Mouse (Mus musculus): ENCODE results near the gene Ccl26.
"Not testable (repeated sequence)": the region's sequence is repeated elsewhere in the genome, so short reads cannot be mapped to it uniquely, and the experiment has no call there.

Ccl26 gene

DNA sequence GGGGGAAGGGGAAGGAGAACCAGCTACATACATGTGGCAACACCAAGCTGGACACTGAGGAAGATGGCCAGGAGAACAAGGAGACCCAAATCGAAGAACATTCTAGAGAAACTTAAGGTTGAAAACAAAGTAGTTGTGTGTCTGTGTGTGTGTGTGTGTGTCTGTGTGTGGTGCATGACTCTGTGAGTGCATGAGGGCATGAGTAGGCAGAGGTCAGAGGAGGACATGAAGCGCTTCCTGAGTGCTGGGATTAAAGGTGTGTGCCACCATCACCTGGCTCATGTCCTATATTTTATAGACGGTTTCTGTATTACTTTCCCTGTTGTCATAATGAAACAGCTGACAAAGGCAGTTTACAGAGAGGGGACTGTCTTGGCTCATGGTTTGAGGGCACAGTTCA, at the start of gene Ccl26:
Ccl26 (minus strand) TSS at position 101 of the 400 bp plus-strand sequence.
- no peak for DNase-seq (ENCODE audit: low spot score in 2 of 2)

DNA sequence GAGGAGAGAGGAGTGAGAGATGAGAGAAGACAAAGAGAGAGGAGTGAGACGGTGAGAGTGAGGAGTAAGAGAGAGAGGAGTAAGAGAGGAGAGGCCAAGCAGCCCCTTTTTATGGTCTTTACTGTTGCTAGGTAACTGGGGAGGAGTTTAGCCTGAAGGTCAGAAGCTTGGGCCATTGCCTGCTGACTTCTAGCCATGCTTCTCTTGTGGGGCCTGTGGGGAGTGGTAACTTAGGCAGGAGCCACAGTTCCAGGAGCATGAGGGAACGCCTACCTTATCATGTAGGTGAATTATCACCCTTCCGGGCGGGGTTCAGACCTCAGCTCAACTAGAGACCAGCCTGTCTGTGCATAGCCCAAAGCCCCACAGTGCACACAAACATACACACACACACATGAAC, 46.4 kb upstream of the Ccl26 start:
- no peak for DNase-seq (ENCODE audit: low spot score in 2 of 2)

DNA sequence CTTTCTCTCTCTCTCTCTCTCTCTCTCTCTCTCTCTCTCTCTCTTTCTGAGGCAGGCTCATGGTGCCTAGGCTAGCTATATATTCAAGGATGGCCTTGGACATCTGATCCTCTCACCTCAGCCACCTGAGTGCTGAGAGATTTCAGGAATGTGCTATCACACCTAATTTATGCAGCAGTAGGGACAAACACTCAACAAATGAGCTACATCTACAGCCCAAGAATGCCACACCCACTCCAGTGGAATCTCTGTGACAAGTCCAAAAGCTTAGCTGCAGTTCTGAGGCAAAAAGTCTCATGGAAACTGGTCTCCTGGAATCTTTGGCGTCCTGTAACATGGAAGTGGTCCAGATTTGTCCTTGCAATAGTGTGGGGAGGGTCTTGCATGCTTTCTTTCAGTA, 44.2 kb upstream of the Ccl26 start:
- no peak for DNase-seq (ENCODE audit: low spot score in 2 of 2)

DNA sequence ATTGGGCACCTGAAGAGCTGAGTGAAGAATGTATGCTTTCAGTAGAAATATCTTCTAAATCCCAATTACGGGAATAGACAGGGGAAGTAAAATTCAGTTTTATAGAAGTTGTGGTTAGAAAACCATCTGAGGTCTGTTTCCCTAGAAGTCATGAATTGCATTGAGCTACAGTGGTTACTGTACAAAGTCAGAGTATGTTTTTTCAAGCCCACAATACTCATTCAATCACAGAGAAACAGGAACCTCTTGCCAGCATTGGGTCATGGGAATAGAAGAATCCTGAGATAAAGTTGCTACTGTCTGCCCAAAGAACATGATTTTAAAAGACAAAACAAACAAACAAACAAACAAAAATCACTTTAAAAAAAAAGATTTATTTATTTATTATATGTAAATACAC, 43.3 kb upstream of the Ccl26 start:
- DNase-seq (ENCODE audit: low spot score in 2 of 2): not testable (repeated sequence)

DNA sequence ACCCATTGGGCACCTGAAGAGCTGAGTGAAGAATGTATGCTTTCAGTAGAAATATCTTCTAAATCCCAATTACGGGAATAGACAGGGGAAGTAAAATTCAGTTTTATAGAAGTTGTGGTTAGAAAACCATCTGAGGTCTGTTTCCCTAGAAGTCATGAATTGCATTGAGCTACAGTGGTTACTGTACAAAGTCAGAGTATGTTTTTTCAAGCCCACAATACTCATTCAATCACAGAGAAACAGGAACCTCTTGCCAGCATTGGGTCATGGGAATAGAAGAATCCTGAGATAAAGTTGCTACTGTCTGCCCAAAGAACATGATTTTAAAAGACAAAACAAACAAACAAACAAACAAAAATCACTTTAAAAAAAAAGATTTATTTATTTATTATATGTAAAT, 41.3 kb upstream of the Ccl26 start:
- not testable (repeated sequence) for DNase-seq (ENCODE audit: low spot score in 2 of 2)

DNA sequence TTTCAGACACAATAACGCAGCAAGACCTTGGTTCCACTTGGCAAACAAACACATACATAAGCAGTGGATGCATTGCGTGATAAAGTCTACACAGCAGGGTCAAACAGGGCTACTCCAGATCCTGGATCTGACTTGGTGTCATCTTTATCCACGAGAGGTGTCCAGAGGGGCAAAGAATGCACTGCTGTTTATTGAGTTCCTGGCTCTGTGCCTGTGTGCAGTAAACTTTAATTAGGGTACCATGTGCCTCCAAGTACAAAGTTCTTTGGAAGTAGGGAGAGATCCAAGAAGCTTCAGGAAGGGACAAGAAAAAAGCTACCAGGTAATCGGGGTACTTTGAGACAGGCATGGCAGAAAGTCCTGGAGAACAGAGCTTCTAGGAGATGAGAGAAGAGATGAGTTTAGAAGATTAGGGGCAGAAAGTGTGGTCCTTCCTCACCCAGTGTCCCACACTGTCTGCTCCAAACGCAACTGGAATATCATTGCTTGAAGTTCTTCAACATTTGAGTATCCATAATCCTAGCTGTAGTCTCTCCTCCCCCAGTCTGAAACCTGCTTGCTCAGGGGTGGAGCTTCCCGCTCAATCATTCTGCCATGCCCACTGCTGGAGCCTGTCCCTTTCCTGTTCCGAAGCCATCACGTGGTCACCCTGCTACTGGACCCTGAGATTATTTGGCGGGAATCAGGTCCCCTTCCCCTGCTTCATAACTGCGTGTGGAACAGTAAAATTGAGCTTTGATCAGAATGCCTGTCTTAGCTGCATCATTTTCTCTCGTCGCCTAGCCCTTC, 26.8 kb upstream of the Ccl26 start:
- no peak for DNase-seq (ENCODE audit: low spot score in 2 of 2)

DNA sequence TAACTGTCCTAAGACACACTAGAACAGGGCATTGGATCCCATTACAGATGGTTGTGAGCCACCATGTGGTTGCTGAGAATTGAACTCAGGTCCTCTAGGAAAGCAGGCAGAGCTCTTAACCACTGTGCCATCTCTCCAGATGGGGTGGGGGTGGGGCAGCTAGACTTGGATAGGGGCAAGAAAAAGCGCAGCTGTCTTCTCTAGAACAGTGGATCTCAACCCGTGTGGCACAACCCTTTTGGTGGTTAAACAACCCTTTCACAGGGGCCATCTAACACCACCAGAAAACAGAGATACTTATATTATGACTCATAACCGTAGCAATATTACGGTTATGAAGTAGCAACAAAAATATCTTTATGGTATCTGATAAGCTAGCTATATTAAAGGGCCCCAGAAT, 24.4 kb upstream of the Ccl26 start:
- no peak for DNase-seq (ENCODE audit: low spot score in 2 of 2)

DNA sequence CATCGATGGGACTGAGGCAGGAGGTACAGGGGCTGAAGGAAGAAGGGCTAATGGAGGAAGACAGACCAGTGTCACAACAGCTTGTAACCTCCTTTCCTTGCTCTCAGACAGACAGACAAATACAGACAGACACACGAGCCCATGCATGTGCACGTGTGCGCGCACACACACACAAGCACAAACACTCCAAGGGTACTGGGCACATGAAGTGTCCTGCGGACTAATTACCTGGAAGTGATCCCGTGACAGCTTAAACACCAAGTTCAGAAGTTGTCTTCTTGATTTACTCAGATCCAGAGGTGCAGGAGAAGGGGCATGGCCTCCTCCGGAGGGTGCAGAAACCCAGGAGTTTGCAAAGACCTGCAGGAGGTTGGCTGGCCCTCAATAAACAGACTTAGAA, 22.3 kb upstream of the Ccl26 start:
- DNase-seq (ENCODE audit: low spot score in 2 of 2): no peak

DNA sequence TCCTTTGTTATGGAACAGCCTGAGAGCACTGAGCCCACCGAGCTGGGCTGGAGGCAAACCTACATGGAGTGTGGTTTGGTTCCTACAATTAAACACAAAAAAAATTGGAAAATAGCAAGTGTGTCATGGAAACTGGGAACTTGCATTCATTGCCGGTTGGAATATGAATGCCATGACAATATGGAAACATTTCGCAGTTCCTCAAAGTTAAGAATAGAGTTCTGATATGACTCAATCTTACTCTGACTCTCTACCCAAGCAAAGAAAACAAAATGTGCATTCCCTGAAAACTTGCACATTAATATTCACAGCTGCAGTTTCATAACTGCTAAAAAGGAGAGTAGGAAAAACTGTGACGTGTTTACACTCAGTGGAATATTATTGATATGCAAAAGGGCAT, 19.0 kb upstream of the Ccl26 start:
- DNase-seq (ENCODE audit: low spot score in 2 of 2): no peak

DNA sequence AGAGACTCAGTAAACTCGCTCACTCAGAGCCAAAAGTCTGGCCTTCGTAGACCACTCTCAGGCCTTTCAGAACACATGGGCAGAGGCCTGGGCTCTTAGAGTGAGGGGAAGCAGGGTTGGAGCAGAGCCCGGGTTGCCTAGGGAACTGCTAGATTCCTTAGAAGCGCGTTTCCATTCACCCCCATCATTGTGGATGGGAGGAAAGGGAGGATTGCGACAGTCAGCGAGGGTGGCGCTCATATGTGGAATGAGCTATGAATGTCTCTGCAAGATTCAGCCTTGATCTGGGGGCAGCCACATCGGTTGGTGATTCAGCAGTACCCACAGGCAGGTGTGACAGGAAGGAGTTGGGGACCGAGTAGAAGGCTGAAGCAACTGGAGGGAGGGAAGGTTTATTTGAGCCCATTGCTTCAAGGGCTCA, 16.0 kb upstream of the Ccl26 start:
- DNase-seq (ENCODE audit: low spot score in 2 of 2): no peak

DNA sequence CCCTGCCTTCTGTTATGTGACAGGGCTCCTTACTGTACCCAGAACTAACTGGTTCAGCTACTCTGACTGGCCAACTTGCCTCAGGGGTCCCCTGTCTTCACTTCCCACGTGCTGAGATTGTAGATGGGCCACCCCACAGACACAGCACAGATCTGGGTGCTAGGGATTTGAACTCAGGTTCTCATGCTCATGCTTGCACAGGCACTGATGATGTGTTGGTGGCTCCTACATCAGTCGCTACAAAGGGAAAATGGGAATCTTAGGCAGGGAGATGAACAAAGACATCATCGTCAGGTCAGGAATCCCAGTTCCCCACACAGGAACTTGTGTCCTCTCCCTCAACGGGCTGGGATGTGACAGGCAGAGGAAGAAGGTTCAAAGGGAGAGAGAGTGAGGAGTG, 12.7 kb upstream of the Ccl26 start:
- no peak for DNase-seq (ENCODE audit: low spot score in 2 of 2)

DNA sequence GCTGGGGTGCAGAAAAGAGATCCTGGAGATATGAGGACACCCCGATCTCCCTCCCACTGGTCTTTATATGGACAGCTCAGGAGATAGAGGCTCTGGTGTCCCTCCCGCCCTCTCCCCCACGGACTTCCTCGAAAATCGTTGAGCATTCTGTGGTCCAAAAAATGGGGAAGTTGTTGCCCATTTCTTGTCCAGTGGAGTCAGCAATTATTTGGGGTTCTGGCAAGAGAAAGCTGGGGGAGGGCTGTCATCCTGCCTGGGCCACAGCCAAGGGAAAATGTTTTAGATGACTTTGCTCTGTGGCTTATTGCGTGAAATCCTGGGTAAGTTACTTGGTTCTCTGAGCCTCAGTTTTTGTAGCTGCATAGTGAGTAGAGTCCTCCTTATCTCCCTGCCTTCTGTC, 9.6 kb upstream of the Ccl26 start, which contains the start of gene Ccl24:
Ccl24 (minus strand) TSS at position 44 of the 400 bp plus-strand sequence.
- no peak for DNase-seq (ENCODE audit: low spot score in 2 of 2)

DNA sequence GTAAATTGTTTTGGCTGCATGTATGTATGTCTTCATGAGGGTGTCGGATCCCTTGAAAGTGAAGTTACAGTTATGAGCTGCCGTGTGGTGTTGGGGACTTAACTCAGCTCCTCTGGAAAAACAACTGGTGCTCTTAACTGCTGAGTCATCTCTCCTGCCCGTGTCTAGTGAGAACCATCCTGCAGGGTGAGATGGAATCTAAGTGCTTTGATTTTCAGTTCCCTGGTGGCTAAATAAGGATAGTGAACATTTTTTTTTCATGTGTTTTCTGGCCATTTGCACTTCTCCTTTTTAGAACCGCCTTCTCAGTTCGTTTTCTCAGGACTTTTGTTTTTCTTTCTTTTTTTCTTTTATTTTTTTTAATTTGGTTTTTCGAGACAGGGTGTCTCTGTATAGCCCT, 5.3 kb upstream of the Ccl26 start:
- no peak for DNase-seq (ENCODE audit: low spot score in 2 of 2)

DNA sequence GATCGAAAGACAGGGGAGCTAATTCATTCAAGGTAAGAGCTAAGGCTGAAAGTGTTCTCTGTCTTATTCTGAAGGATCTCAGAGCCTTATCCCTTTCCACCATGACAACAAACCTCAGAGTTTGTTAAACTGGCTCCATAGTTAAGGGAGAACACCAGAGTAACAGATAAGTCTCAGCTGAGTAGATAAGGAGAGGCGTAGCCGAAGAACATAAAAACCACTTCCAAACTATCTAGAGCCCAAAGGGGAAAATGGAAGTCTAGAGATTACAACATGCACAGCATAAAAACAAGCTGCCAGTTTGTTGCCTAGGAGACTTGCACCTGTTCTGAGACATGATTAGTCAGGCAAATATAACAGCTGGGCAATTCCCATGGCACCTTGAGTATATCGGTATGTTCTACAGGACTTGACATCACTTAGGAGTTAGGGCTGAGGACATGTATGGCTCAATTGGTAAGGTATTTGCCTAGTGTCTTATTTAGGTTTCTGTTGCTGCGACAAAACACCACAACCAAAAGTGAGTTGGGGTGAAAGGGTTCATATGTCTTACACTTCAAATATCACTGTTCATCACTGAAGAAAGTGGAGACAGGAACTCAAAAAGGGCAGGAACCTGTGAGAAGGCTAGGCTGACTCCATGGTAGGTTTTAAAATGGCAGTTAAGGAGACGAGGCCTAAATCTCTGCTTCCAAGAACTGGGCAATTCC, 4.3 kb upstream of the Ccl26 start:
- no peak for DNase-seq (ENCODE audit: low spot score in 2 of 2)

DNA sequence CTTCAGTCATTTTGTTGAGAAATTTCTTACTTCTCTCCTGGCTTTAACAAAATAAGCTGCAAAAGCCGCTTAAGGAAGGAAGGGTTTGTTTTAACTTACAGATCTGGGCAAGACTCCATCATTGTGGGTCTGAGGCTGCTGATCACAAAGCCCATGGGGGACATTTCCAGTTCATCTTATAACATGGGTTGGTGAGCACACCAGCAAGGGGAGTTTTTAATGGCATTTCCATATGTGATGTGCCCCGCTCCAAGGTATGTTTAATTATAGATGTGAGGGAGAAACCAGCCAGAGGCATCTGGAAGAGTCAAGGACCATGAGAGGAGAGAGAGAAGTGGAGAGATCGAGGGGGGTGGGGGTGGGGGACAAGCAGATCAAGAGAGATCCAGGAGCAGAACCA, 5.7 kb downstream of the Ccl26 start:
- no peak for DNase-seq (ENCODE audit: low spot score in 2 of 2)

DNA sequence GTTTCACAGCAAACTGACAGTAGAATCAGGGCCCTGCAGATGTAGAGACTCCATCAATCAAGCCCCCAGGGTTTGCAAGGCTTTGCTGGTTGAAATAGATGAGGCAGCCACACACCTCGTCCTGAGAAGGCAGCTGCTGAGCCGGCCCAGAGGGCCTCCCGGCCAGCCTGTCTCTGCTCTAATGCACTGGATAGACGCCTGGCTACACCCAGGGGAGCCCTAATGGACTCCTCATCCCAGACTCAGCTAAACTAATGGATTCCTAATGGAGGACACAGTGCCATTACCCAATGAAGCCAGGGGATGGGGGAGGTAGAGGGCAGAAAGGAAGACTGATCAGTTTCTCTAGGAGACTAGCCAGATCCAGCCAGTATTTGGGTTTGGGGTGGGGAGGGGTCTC, 6.3 kb downstream of the Ccl26 start:
- no peak for DNase-seq (ENCODE audit: low spot score in 2 of 2)

DNA sequence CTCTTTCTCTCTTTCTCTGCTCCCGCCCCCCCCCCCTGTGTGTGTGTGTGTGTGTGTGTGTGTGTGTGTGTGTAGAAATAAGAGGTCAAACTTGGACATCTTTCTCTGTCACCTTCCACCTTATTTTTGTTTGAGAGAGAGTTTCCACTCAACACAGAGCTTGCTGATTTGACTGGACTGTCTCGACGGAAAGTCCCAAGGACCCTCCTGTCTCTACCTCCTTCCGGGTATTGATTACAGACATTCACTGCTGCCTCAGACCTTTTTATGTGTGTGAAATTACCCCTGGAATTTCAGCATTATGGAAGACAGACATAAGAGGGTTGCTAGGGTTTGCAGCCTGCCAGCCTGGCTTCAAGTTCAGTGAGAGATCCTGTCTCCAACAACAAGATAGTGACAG, 7.1 kb downstream of the Ccl26 start:
- DNase-seq (ENCODE audit: low spot score in 2 of 2): no peak

DNA sequence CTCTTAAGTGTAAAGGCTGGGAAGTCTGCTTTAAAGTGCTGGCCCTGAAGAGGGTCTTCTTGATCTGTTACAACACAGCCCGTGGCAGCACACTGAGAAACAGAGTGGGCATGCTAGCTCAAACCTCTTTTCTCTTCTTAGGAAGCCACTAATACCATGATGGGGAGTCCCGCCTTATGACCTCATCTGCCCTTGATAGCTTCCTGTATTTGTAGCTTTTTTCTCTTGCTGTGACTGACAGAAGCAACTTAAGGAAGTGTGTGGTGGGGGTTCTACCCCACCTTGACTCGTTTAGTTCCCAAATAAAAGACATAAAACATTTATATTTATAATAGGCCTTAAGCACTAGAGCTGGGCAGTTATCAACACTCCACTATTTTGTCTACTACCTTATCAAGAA, 11.8 kb downstream of the Ccl26 start:
- DNase-seq (ENCODE audit: low spot score in 2 of 2): no peak

DNA sequence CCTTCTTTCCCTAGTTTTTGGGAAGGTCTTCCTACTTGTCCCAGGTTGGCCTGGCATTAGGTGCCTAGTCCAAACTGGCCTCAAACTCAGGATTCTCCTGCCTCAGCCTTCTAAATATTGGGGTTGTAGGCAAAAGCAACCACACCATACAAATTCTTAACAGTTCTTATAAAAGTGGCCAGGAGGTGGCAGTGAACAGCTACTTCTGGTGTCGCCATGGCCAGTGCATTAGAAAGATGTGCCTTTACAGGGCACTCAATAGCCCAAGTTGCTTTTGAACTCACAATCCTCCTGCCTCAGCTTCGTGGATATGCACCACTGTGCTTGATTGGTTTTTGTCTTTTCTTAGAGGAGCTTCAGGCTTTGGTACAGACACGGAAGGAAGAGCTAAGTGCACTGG, 12.5 kb downstream of the Ccl26 start:
- DNase-seq (ENCODE audit: low spot score in 2 of 2): peak in 1 of 2 experiments; percentile 29

DNA sequence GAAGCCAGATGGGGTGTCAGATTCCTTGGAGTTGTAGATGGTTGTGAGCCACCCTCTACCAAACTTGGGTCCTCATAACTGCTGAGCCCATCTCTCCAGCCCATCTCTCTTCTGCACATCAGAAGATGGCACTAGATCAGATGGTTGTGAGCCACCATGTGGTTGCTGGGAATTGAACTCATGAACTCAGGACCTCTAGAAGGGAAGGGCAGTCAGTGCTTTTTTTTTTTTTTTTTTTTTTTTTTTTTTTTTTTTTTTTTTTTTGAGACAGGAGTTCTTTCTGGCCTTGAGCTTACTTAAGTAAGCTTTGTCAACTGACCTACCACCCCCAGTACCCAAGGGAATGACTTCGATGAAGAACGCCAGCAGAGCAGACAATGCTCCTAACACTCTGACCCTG, 15.4 kb downstream of the Ccl26 start:
- DNase-seq (ENCODE audit: low spot score in 2 of 2): no peak

DNA sequence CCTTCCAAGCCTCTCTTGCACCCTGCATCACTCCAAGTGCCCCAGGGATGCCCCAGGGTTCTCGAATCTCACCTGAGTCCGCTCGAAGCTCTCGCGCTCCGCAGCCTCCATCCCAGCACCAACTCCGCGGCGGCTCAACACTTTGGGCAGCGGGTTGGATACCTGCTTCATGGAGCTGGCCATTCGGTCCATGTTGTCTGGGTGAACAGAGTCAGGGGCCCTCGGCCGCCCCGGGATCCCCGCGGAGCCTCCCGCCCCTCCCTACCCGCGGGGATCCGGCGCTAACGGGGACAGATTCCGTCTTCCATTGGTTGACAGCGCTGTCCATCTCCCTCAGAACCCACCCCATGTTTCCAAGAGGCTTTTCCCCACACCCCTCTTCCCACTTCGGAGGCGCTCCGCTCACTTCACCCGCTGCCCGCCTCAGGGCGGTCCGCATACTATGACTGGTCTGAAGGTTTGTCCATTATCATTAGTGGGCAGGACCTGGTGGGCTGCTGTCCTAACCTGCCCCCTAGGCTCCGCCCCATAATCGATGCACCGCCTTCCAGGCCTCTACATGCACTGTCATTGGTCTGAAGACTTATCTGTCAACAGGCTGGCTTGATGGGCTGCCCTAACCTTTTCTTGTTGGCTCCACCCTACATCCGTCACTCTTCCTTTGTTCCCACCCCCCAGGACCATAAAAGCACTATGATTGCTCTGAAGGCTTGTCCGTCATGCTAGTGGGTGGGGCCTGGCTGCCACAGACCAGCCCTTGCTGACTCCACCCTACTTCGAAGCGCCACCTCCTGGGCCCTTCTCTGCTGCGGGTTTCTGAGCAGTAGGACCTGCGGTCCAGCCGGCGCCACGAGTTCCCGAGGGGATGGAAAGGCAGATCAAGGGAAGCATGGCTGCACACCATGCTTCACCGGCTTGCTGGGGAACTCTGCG, 18.2 kb downstream of the Ccl26 start, which contains the start of gene Hip1:
Hip1 (minus strand) TSS at position 256 of the 933 bp plus-strand sequence.
- peak; percentile 75 to 90 for DNase-seq (ENCODE audit: low spot score in 2 of 2)

DNA sequence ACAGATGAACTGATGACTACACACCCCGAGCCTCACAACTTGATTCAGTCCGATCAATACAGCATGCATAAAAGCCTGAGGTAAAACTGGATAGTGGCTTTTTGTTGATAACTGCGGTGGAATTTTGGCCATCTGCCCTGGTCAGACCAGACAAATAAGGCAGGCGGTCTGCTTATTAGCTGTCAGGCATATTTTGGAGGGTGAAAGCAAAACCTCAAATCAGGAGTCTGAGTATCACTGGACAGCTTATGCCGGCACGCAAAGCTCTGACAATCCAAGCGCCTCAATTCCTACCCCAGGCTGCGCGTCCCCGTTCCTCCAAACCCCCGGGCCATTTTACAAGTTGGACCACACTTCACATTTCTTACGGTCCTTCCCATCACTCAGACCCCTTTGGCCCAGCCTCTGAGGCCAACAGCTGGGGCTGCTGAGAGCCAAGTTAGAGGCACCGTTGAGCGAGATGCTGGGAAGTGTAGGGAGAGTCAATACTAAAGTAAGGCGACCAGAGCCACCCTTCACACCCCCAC, 19.3 kb downstream of the Ccl26 start:
- DNase-seq (ENCODE audit: low spot score in 2 of 2): no peak

Data from spleen, postnatal 10 days (tissue).